Mouse (Mus musculus) ES-CJ7 (cell line): ENCODE measurements at regions not wholly inside any gene's neighbourhood (a gene's known extent, or its start where the extent isn't known, plus 50 kb on each side); places are given as distances from the start of the nearest gene placed in this dataset.

ENCODE experiments used
- DNase-seq: peaks from one replicate; pipeline ENCODE4 v3.0.0; 2011; ENCODE audit warnings: low read depth, low spot score

GRCm38 (mm10) chr4:9218380-9218779, 979.5 kb upstream of the Car8 start:
- no peak for DNase-seq

GRCm38 (mm10) chr4:9208606-9209005, 969.8 kb upstream of the Car8 start:
- DNase-seq, result no peak

- no peak for DNase-seq
Measured at GRCm38 (mm10) chr4:9200012-9200411, 961.2 kb upstream of the Car8 start.

- DNase-seq, result no peak
Measured at GRCm38 (mm10) chr4:9196435-9196834, 957.6 kb upstream of the Car8 start.

- DNase-seq, result no peak
Measured at GRCm38 (mm10) chr4:9193121-9193520, 954.3 kb upstream of the Car8 start.

- DNase-seq, result no peak
Measured at GRCm38 (mm10) chr4:9185156-9185875, 946.5 kb upstream of the Car8 start.

- DNase-seq, result peak; percentile 44
Measured at GRCm38 (mm10) chr4:9184451-9185121, 945.7 kb upstream of the Car8 start.

- no peak for DNase-seq
Measured at GRCm38 (mm10) chr4:9174365-9174764, 935.5 kb upstream of the Car8 start.

- no peak for DNase-seq
Measured at GRCm38 (mm10) chr4:9162374-9162773, 923.5 kb upstream of the Car8 start.

GRCm38 (mm10) chr4:9161814-9162133, 922.9 kb upstream of the Car8 start:
- DNase-seq, result no peak

- DNase-seq, result no peak
Measured at GRCm38 (mm10) chr4:9161068-9161813, 922.4 kb upstream of the Car8 start.

GRCm38 (mm10) chr4:9147732-9148131, 908.9 kb upstream of the Car8 start:
- DNase-seq, result no peak

GRCm38 (mm10) chr4:9144226-9145215, 905.7 kb upstream of the Car8 start:
- no peak for DNase-seq

- DNase-seq, result no peak
Measured at GRCm38 (mm10) chr4:9143087-9143486, 904.2 kb upstream of the Car8 start.

- DNase-seq, result no peak
Measured at GRCm38 (mm10) chr4:9141946-9142683, 903.3 kb upstream of the Car8 start.

GRCm38 (mm10) chr4:9140691-9141090, 901.9 kb upstream of the Car8 start:
- no peak for DNase-seq

- DNase-seq, result no peak
Measured at GRCm38 (mm10) chr4:9136657-9137056, 897.8 kb upstream of the Car8 start.

GRCm38 (mm10) chr4:9136188-9136569, 897.3 kb upstream of the Car8 start:
- DNase-seq, result peak; percentile 23

- DNase-seq, result peak; percentile 86
Measured at GRCm38 (mm10) chr4:9135481-9136187, 896.8 kb upstream of the Car8 start.

GRCm38 (mm10) chr4:9133695-9134094, 894.9 kb upstream of the Car8 start:
- no peak for DNase-seq
